Mouse (Mus musculus) liver, embryonic 11.5 days (tissue): ENCODE measurements around the gene Ppp3ca. TPM values are rescaled to one million over a fixed set of nuclear protein-coding genes. Genes with fewer than 3 reads are reported as not detected.

Experiments
- ATAC-seq: fragments of 200-750 bp; cut with Nextera tagmentation; replicated peaks from 2 replicates; pipeline ENCODE4 v1.8.0; 2017; ENCODE audit warnings: moderate number of reproducible peaks, mild to moderate bottlenecking, moderate TSS enrichment, moderate library complexity; ENCODE audit not compliant: low FRiP score
- DNase-seq: peaks from one replicate; pipeline ENCODE4 v3.0.0-alpha.2; 2017; ENCODE audit warnings: low spot score
- H3K27ac ChIP-seq: fragments of 300-500 bp; sonication (generic); 2 replicates; pipeline ENCODE4 v1.5.1; 2014; ENCODE audit warnings: mild to moderate bottlenecking, low read depth, low read length, control low read depth
- H3K27me3 ChIP-seq: fragments of 300-500 bp; sonication (generic); replicated peaks from 2 replicates; pipeline ENCODE4 v1.6.1; 2014; ENCODE audit warnings: low read length, mixed read lengths; ENCODE audit not compliant: control insufficient read depth, insufficient read depth
- H3K36me3 ChIP-seq: fragments of 300-500 bp; sonication (generic); 2 replicates; pipeline ENCODE4 v1.6.1; 2014; ENCODE audit warnings: mild to moderate bottlenecking, low read length, moderate library complexity, mixed read lengths; ENCODE audit not compliant: control insufficient read depth, insufficient read depth
- H3K4me1 ChIP-seq: fragments of 300-500 bp; sonication (generic); replicated peaks from 2 replicates; pipeline ENCODE4 v1.6.1; 2014; ENCODE audit warnings: low read length, mixed read lengths; ENCODE audit not compliant: control insufficient read depth, insufficient read depth
- H3K4me2 ChIP-seq: fragments of 300-500 bp; sonication (generic); 2 replicates; pipeline ENCODE4 v1.6.1; 2014; ENCODE audit warnings: mild to moderate bottlenecking, control low read depth, moderate library complexity
- H3K4me3 ChIP-seq: fragments of 300-500 bp; sonication (generic); 2 replicates; pipeline ENCODE4 v1.5.1; 2014; ENCODE audit warnings: low read depth, low read length, control low read depth
- H3K9ac ChIP-seq: fragments of 300-500 bp; sonication (generic); 2 replicates; pipeline ENCODE4 v1.6.1; 2014; ENCODE audit warnings: low read depth, low read length, control low read depth
- H3K9me3 ChIP-seq: fragments of 300-500 bp; sonication (generic); 2 replicates; pipeline ENCODE4 v1.6.1; 2016; ENCODE audit warnings: low read length, inconsistent platforms, mixed read lengths; ENCODE audit not compliant: control insufficient read depth
- WGBS: fragments of 180-500 bp; shearing (Covaris S2); extraction: QIAGEN DNeasy Blood & Tissue Kit; methylation state at CpG from one replicate; pipeline ENCODE4 v1.1.7; 2014; 5-methylcytosine and 5-hydroxymethylcytosine counted together
- polyA plus RNA-seq: library from polyadenylated mRNA; unstranded; fragments of >200 nt; fragmentation: Nextera tagmentation; extraction: Ambion mirVana; gene quantifications from 2 replicates; pipeline ENCODE4 v1.2.1, GENCODE M21; 2014

Ppp3ca gene
- polyA plus RNA-seq, 1 experiment from 2014 or later, result 30.7 TPM

GRCm38 (mm10) chr3:136791404-136791803 is 121.5 kb downstream of the Ppp3ca start:
- no peaks in the 10 kb centered on the region for H3K27me3 ChIP-seq
- no peak overlapping the region for H3K4me3 ChIP-seq
- WGBS, result 42% methylated on average over 5 of the region's 5 CpGs
- H3K4me2 ChIP-seq, result no peak overlapping the region
- H3K36me3 ChIP-seq, result no peaks in the 10 kb centered on the region
- H3K9me3 ChIP-seq, result no peaks in the 10 kb centered on the region
- ATAC-seq (peak; percentile 80), DNase-seq (no peak)
- H3K9ac ChIP-seq, result no peak overlapping the region
- peak overlapping the region; percentile 4 for H3K27ac ChIP-seq
- H3K4me1 ChIP-seq, result peaks cover 16% of the 10 kb centered on the region

GRCm38 (mm10) chr3:136791946-136792345 is 122.0 kb downstream of the Ppp3ca start:
- Histone ChIP-seq H3K9me3 (no peaks in the 10 kb centered on the region), H3K27me3 (no peaks in the 10 kb centered on the region), H3K27ac (no peak overlapping the region), H3K36me3 (no peaks in the 10 kb centered on the region), H3K4me3 (no peak overlapping the region), H3K4me1 (peaks cover 16% of the 10 kb centered on the region), H3K9ac (no peak overlapping the region), H3K4me2 (no peak overlapping the region)
- 97% methylated on average over 2 of the region's 2 CpGs for WGBS
- 0 out of 2 replicates have a peak, but pooled peaks have one; percentile 7 for ATAC-seq
- DNase-seq, result no peak

GRCm38 (mm10) chr3:136793411-136793810 is 123.5 kb downstream of the Ppp3ca start:
- H3K4me3 ChIP-seq, result no peak overlapping the region
- no peak for DNase-seq
- no peak overlapping the region for H3K4me2 ChIP-seq
- H3K27ac ChIP-seq, result no peak overlapping the region
- H3K36me3 ChIP-seq, result no peaks in the 10 kb centered on the region
- no peak overlapping the region for H3K9ac ChIP-seq
- H3K4me1 ChIP-seq, result peaks cover 16% of the 10 kb centered on the region
- no peaks in the 10 kb centered on the region for H3K27me3 ChIP-seq
- 80% methylated on average over 2 of the region's 2 CpGs for WGBS
- no peaks in the 10 kb centered on the region for H3K9me3 ChIP-seq
- ATAC-seq, result no peak

- Histone ChIP-seq H3K9me3 (no peaks in the 10 kb centered on the region), H3K4me1 (peaks cover 13% of the 10 kb centered on the region), H3K4me2 (no peak overlapping the region), H3K36me3 (no peaks in the 10 kb centered on the region), H3K4me3 (no peak overlapping the region), H3K27ac (no peak overlapping the region), H3K9ac (no peak overlapping the region), H3K27me3 (no peaks in the 10 kb centered on the region)
- ATAC-seq (no peak), DNase-seq (no peak)
- 57% methylated on average over 7 of the region's 7 CpGs for WGBS
These were observed 124.7 kb downstream of the Ppp3ca start for GRCm38 (mm10) chr3:136794426-136795217.

- Histone ChIP-seq H3K9me3 (no peaks in the 10 kb centered on the region), H3K4me2 (no peak overlapping the region), H3K27me3 (no peaks in the 10 kb centered on the region), H3K9ac (no peak overlapping the region), H3K36me3 (no peaks in the 10 kb centered on the region; the same call in 1 of the 2 replicates), H3K27ac (no peak overlapping the region), H3K4me1 (no peaks in the 10 kb centered on the region), H3K4me3 (no peak overlapping the region)
- 73% methylated on average over 3 of the region's 3 CpGs for WGBS
- no peak for DNase-seq
- ATAC-seq, result no peak
These were observed 129.0 kb downstream of the Ppp3ca start for GRCm38 (mm10) chr3:136798896-136799295.

DNA sequence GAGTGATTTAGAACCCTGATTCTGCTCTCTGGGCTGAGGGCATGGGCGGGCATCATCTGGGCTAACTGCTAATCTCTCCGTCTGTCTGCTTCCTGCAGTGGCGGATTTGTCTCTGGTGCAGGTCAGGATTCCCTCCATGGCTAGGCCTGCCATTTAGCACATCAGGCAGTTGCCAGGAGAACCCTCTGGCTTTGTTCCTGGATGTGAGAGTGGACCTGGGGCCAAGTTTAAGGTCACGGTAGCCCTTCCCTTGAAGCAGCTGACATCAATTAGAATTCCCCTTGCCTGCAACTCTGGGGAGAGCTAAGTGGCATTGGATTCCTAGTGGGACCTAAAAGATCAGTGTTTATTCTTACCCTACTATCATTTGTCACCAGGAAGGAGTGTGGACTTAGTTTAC is 132.7 kb downstream of the Ppp3ca start:
- WGBS, result 75% methylated on average over 4 of the region's 4 CpGs
- H3K4me1 ChIP-seq, result no peaks in the 10 kb centered on the region
- H3K9ac ChIP-seq, result no peak overlapping the region
- H3K4me3 ChIP-seq, result no peak overlapping the region
- DNase-seq (no peak), ATAC-seq (no peak)
- H3K4me2 ChIP-seq, result no peak overlapping the region
- H3K27ac ChIP-seq, result no peak overlapping the region
- H3K27me3 ChIP-seq, result no peaks in the 10 kb centered on the region
- no peaks in the 10 kb centered on the region for H3K9me3 ChIP-seq
- H3K36me3 ChIP-seq, result no peaks in the 10 kb centered on the region; the same call in 1 of the 2 replicates

GRCm38 (mm10) chr3:136805897-136806296 is 136.0 kb downstream of the Ppp3ca start:
- Histone ChIP-seq H3K27ac (no peak overlapping the region), H3K4me2 (no peak overlapping the region), H3K9me3 (no peaks in the 10 kb centered on the region), H3K27me3 (no peaks in the 10 kb centered on the region), H3K36me3 (no peaks in the 10 kb centered on the region; the same call in 1 of the 2 replicates), H3K4me1 (no peaks in the 10 kb centered on the region; the same call in 1 of the 2 replicates), H3K4me3 (no peak overlapping the region), H3K9ac (no peak overlapping the region)
- WGBS, result 87% methylated on average over 4 of the region's 4 CpGs
- ATAC-seq, result no peak
- no peak for DNase-seq

GRCm38 (mm10) chr3:136810271-136810670 is 140.3 kb downstream of the Ppp3ca start:
- Histone ChIP-seq H3K27me3 (no peaks in the 10 kb centered on the region), H3K4me3 (no peak overlapping the region), H3K27ac (no peak overlapping the region), H3K4me1 (no peaks in the 10 kb centered on the region; the same call in 1 of the 2 replicates), H3K36me3 (no peaks in the 10 kb centered on the region), H3K9ac (no peak overlapping the region), H3K4me2 (no peak overlapping the region), H3K9me3 (no peaks in the 10 kb centered on the region)
- ATAC-seq (no peak), DNase-seq (no peak)
- WGBS, result 58% methylated on average over 3 of the region's 3 CpGs

DNA sequence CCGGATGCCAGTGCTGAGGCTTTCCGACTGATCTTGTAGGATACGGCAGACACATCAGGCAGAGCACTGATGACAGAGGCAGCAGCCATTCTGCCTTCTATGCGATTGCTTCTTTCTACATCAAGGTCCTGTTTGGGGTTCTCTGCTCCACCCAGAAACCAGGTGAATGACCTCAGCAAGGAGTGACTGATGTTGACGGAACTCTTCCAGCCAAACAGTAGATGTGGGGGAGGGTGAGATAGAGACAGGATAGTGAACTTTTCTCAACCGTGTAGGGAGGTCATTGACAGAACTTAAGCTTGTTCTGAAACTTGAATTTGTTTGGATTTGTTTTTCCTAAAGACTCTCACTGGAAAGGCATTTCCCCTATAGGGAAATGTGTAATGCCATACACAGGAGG is 142.2 kb downstream of the Ppp3ca start:
- no peaks in the 10 kb centered on the region for H3K9me3 ChIP-seq
- no peak overlapping the region for H3K9ac ChIP-seq
- H3K4me3 ChIP-seq, result no peak overlapping the region
- H3K4me1 ChIP-seq, result no peaks in the 10 kb centered on the region; the same call in 1 of the 2 replicates
- H3K27ac ChIP-seq, result no peak overlapping the region
- no peak for ATAC-seq
- DNase-seq, result no peak
- H3K4me2 ChIP-seq, result no peak overlapping the region
- H3K27me3 ChIP-seq, result no peaks in the 10 kb centered on the region
- 71% methylated on average over 6 of the region's 6 CpGs for WGBS
- no peaks in the 10 kb centered on the region for H3K36me3 ChIP-seq
